Mouse (Mus musculus): ENCODE measurements around the gene Cfd. TPM values are rescaled to one million over a fixed set of nuclear protein-coding genes. Genes with fewer than 3 reads are reported as not detected.

The Cfd gene
- polyA plus RNA-seq, 1 experiment from 2014 or later: not detected

GRCm38 (mm10) chr10:79909092-79909922 lies 18.7 kb downstream of the Cfd start:
- H3K4me2 ChIP-seq (replicated peaks; ENCODE audit: low read depth): peak overlapping the region; percentile 31; the same call in 1 of the 2 replicates
- H3K9me3 ChIP-seq (ENCODE audit: control insufficient read depth, low read length): no peaks in the 10 kb centered on the region
- WGBS: 23% methylated on average over 14 of the region's 14 CpGs
- no peaks in the 10 kb centered on the region for H3K4me1 ChIP-seq (replicated peaks; ENCODE audit: control insufficient read depth, insufficient read depth)
- H3K9ac ChIP-seq (ENCODE audit: low read length): peak overlapping the region; percentile 36; the same call in 1 of the 2 replicates
- peak; percentile 56 for TF ChIP-seq EP300 (optimal IDR thresholded peaks at IDR 0.05)
- no peak for TF ChIP-seq CTCF (IDR thresholded peaks at IDR 0.05; ENCODE audit: low read depth)
- H3K4me3 ChIP-seq (ENCODE audit: low read depth, low read length): no peak overlapping the region; the same call in 1 of the 2 replicates
- peak overlapping the region; percentile 78 for H3K27ac ChIP-seq (replicated peaks)
- no peaks in the 10 kb centered on the region for H3K27me3 ChIP-seq (ENCODE audit: control insufficient read depth, insufficient read depth, low read length)
- H3K36me3 ChIP-seq (ENCODE audit: control insufficient read depth, insufficient read depth, low read length): peaks cover 29% of the 10 kb centered on the region
- no peak for DNase-seq (ENCODE audit: low spot score)
- no peak for ATAC-seq (ENCODE audit: low FRiP score, low TSS enrichment)

GRCm38 (mm10) chr10:79910556-79910955 lies 19.9 kb downstream of the Cfd start, which contains the start of gene Gm26602:
TSS of gene Gm26602 (plus strand) at chr10:79910856.
- H3K36me3 ChIP-seq (ENCODE audit: control insufficient read depth, insufficient read depth, low read length): peaks cover 20% of the 10 kb centered on the region
- no peak within 1 kb of the TSS for H3K9ac ChIP-seq (ENCODE audit: low read length)
- H3K4me3 ChIP-seq (ENCODE audit: low read depth, low read length): no peak within 1 kb of the TSS

GRCm38 (mm10) chr10:79912412-79912811 lies 21.8 kb downstream of the Cfd start:
- H3K9ac ChIP-seq (ENCODE audit: low read length): no peak overlapping the region
- H3K36me3 ChIP-seq (ENCODE audit: control insufficient read depth, insufficient read depth, low read length): peaks cover 9% of the 10 kb centered on the region
- ATAC-seq (ENCODE audit: low FRiP score, low TSS enrichment) (no peak), DNase-seq (ENCODE audit: low spot score) (no peak)
- H3K27me3 ChIP-seq (ENCODE audit: control insufficient read depth, insufficient read depth, low read length): no peaks in the 10 kb centered on the region
- H3K9me3 ChIP-seq (ENCODE audit: control insufficient read depth, low read length): no peaks in the 10 kb centered on the region
- H3K4me1 ChIP-seq (replicated peaks; ENCODE audit: control insufficient read depth, insufficient read depth): no peaks in the 10 kb centered on the region
- no peak overlapping the region for H3K4me2 ChIP-seq (replicated peaks; ENCODE audit: low read depth)
- WGBS: 68% methylated on average over 20 of the region's 20 CpGs
- no peak overlapping the region for H3K4me3 ChIP-seq (ENCODE audit: low read depth, low read length)
- TF ChIP-seq CTCF (IDR thresholded peaks at IDR 0.05; ENCODE audit: low read depth) (no peak), EP300 (optimal IDR thresholded peaks at IDR 0.05) (no peak)
- H3K27ac ChIP-seq (replicated peaks): no peak overlapping the region

More at GRCm38 (mm10) chr10:79910556-79910955, 19.9 kb downstream of the Cfd start, which contains the start of gene Gm26602:
- no peak within 1 kb of the TSS for H3K4me2 ChIP-seq (replicated peaks; ENCODE audit: low read depth)
- TF ChIP-seq EP300 (optimal IDR thresholded peaks at IDR 0.05) (no peak), CTCF (IDR thresholded peaks at IDR 0.05; ENCODE audit: low read depth) (no peak)
- H3K9me3 ChIP-seq (ENCODE audit: control insufficient read depth, low read length): no peaks in the 10 kb centered on the region
- peak within 1 kb of the TSS; percentile 78; the same call in 1 of the 2 replicates for H3K27ac ChIP-seq (replicated peaks)
- no peaks in the 10 kb centered on the region for H3K27me3 ChIP-seq (ENCODE audit: control insufficient read depth, insufficient read depth, low read length)
- WGBS: 88% methylated on average over 4 of the region's 4 CpGs
- ATAC-seq (ENCODE audit: low FRiP score, low TSS enrichment) (no peak), DNase-seq (ENCODE audit: low spot score) (no peak)
- H3K4me1 ChIP-seq (replicated peaks; ENCODE audit: control insufficient read depth, insufficient read depth): no peaks in the 10 kb centered on the region

- peak overlapping the region; percentile 38; the same call in 1 of the 2 replicates for H3K9ac ChIP-seq (ENCODE audit: low read length)
- peak overlapping the region; percentile 88 for H3K4me2 ChIP-seq (replicated peaks; ENCODE audit: low read depth)
- H3K9me3 ChIP-seq (ENCODE audit: control insufficient read depth, low read length): no peaks in the 10 kb centered on the region
- peaks cover 9% of the 10 kb centered on the region for H3K36me3 ChIP-seq (ENCODE audit: control insufficient read depth, insufficient read depth, low read length)
- H3K4me3 ChIP-seq (ENCODE audit: low read depth, low read length): peak overlapping the region; percentile 8; the same call in 1 of the 2 replicates
- H3K27me3 ChIP-seq (ENCODE audit: control insufficient read depth, insufficient read depth, low read length): no peaks in the 10 kb centered on the region
- DNase-seq (ENCODE audit: low spot score) (peak; percentile 50), ATAC-seq (ENCODE audit: low FRiP score, low TSS enrichment) (no peak)
- H3K4me1 ChIP-seq (replicated peaks; ENCODE audit: control insufficient read depth, insufficient read depth): peaks cover 3% of the 10 kb centered on the region; the same call in 1 of the 2 replicates
- WGBS: 62% methylated on average over 10 of the region's 11 CpGs
- TF ChIP-seq CTCF (IDR thresholded peaks at IDR 0.05; ENCODE audit: low read depth) (no peak), EP300 (optimal IDR thresholded peaks at IDR 0.05) (no peak)
- H3K27ac ChIP-seq (replicated peaks): peak overlapping the region; percentile 89
These were observed 23.7 kb downstream of the Cfd start for GRCm38 (mm10) chr10:79914131-79914947.

GRCm38 (mm10) chr10:79914948-79915596 lies 24.4 kb downstream of the Cfd start:
- WGBS: 46% methylated on average over 7 of the region's 7 CpGs
- peak overlapping the region; percentile 89 for H3K27ac ChIP-seq (replicated peaks)
- H3K9ac ChIP-seq (ENCODE audit: low read length): peak overlapping the region; percentile 97
- peaks cover 3% of the 10 kb centered on the region; the same call in 1 of the 2 replicates for H3K4me1 ChIP-seq (replicated peaks; ENCODE audit: control insufficient read depth, insufficient read depth)
- peak overlapping the region; percentile 8; the same call in 1 of the 2 replicates for H3K4me3 ChIP-seq (ENCODE audit: low read depth, low read length)
- TF ChIP-seq CTCF (IDR thresholded peaks at IDR 0.05; ENCODE audit: low read depth) (no peak), EP300 (optimal IDR thresholded peaks at IDR 0.05) (no peak)
- peak overlapping the region; percentile 88 for H3K4me2 ChIP-seq (replicated peaks; ENCODE audit: low read depth)
- peaks cover 9% of the 10 kb centered on the region for H3K36me3 ChIP-seq (ENCODE audit: control insufficient read depth, insufficient read depth, low read length)
- H3K9me3 ChIP-seq (ENCODE audit: control insufficient read depth, low read length): no peaks in the 10 kb centered on the region
- ATAC-seq (ENCODE audit: low FRiP score, low TSS enrichment) (peak; percentile 75), DNase-seq (ENCODE audit: low spot score) (peak; percentile 83)
- H3K27me3 ChIP-seq (ENCODE audit: control insufficient read depth, insufficient read depth, low read length): no peaks in the 10 kb centered on the region
